Mouse (Mus musculus) frontal cortex, postnatal 10 days (tissue): ENCODE measurements at regions not wholly inside any gene's neighbourhood (a gene's known extent, or its start where the extent isn't known, plus 50 kb on each side); places are given as distances from the start of the nearest gene placed in this dataset.
"Not testable (repeated sequence)": the region's sequence is repeated elsewhere in the genome, so short reads cannot be mapped to it uniquely, and the experiment has no call there.

ENCODE experiments used
- DNase-seq, 2 experiments: peaks; one replicate each; pipeline ENCODE4 v3.0.0; 2022; ENCODE audit warnings: low spot score in 2 of 2, mixed read lengths in 1 of 2

- DNase-seq: no peak
Observed at GRCm38 (mm10) chr1:160843671-160844070, 50.7 kb upstream of the Rabgap1l start.

GRCm38 (mm10) chr1:160844709-160845108, 51.7 kb upstream of the Rabgap1l start:
- DNase-seq: not testable (repeated sequence)

DNA sequence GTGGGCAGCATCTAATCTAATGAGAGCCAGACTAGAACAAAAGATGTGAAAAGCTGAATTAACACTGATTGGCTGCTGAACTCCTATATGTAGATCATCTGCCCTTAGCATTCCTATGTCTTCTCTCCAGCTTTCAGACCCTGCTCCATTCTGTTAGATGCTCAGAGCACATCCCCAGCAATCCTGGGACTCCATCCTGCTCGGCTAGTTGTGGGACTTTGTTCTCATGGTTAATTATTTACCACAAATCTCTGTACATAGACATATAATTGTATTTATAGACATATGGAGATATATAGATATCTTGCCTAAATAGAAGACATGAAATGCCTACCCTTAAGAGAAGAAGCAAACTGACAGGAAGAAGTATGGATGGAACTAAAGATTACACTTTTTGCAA, 55.5 kb upstream of the Rc3h1 start:
- DNase-seq: no peak

GRCm38 (mm10) chr1:160854410-160854809, 51.8 kb upstream of the Rc3h1 start:
- DNase-seq: no peak

DNA sequence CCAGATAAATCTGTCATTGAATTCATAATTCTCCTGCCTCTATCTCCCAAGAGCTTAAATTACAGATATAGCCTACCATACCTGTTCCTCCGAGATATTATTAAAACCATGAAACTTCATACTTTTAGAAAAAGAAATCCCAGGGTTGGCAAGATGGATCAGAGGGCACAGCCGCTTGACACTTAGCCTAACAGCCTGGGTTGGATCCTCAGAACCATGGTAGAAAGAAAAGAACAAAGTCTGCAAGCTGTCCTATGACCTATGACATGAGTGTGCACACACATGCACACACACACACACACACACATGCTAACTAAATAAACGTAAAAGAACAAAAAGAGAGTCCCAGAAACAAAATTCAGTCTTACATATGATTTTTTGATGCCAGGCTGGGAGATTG, 50.8 kb upstream of the Rc3h1 start:
- no peak for DNase-seq

- peak in 1 of 2 experiments; percentile 9 for DNase-seq
Observed at GRCm38 (mm10) chr1:160855926-160856620, 50.1 kb upstream of the Rc3h1 start.
